Mouse (Mus musculus): ENCODE measurements around the gene Ctu1.
"Not testable (repeated sequence)": the region's sequence is repeated elsewhere in the genome, so short reads cannot be mapped to it uniquely, and the experiment has no call there.

Gene Ctu1

GRCm38 (mm10) chr7:43678517-43678916, 6.7 kb downstream of the Ctu1 start:
- peak; percentile 42 for DNase-seq (ENCODE audit: low read depth, low spot score)

- peak; percentile 69 for DNase-seq (ENCODE audit: low read depth, low spot score)
These were observed 9.1 kb downstream of the Ctu1 start for GRCm38 (mm10) chr7:43680960-43681359.

DNA sequence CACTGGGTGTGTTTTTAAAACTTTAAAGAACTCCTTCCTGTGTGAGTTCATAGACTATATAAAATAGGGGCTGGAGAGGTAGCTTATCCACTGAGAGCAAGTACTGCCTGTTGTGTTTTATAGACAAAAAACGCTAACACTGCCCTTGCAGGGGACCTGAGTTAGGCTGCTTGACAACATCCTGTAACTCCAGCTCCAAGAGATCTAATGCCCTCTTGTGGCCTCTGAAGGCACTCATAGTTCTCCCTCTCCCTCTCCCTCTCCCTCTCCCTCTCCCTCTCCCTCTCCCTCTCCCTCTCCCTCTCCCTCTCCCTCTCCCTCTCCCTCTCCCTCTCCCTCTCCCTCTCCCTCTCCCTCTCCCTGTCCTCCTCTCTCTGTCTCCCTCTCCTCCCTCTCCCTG, 10.7 kb downstream of the Ctu1 start:
- DNase-seq (ENCODE audit: low read depth, low spot score): not testable (repeated sequence)

- DNase-seq (ENCODE audit: low read depth, low spot score): peak; percentile 53
These were observed 13.3 kb downstream of the Ctu1 start for GRCm38 (mm10) chr7:43685088-43685487.

- DNase-seq (ENCODE audit: low read depth, low spot score): no peak
These were observed 18.3 kb downstream of the Ctu1 start, which contains the start of gene Klk14 for GRCm38 (mm10) chr7:43690118-43690517. Klk14 (plus strand) TSS chr7:43690418.

DNA sequence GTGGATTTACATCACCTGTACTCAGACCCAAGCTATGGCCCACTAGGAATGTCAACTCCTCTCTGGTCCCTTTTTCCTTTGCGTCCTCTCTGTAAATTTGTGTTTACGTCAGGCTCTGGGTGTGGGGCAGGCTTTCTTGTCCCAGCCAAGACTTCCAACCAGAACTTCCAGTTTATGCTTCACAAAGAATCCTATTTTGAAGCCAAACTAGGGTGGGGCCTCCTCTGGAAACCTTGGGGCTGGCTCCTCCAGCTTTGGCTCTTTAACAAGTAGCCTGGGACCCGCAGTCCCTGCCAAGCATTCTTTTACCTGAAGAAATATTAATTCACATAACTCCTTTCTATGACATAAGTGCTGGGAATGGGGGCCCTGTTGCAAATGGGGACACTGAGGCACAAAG, 38.2 kb downstream of the Ctu1 start:
- no peak for DNase-seq (ENCODE audit: low read depth, low spot score)

DNA sequence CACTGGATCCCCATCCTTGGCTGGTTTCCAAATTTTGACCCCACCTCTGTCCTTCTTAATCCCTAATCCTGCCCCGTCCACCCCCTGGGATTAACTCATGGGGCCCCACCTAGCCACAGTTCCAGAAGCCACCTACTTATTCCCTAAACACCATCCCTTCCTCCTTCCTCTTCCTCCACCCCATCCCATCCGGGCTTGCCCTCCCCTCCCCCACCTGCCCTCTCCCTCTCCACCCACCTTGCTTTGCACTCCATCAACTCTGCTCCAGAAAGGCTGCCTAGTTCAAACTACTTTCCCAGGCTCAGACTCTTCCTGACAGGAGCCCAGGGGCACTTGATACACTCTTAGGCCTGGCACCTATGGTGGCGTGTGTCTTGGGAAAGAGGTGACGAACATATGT, 40.5 kb downstream of the Ctu1 start, which contains the start of gene Klk13:
Gene Klk13 (plus strand): TSS at position 301 of the 400 bp plus-strand sequence.
- DNase-seq (ENCODE audit: low read depth, low spot score): no peak

GRCm38 (mm10) chr7:43712917-43713316, 41.1 kb downstream of the Ctu1 start:
- DNase-seq (ENCODE audit: low read depth, low spot score): peak; percentile 61

DNA sequence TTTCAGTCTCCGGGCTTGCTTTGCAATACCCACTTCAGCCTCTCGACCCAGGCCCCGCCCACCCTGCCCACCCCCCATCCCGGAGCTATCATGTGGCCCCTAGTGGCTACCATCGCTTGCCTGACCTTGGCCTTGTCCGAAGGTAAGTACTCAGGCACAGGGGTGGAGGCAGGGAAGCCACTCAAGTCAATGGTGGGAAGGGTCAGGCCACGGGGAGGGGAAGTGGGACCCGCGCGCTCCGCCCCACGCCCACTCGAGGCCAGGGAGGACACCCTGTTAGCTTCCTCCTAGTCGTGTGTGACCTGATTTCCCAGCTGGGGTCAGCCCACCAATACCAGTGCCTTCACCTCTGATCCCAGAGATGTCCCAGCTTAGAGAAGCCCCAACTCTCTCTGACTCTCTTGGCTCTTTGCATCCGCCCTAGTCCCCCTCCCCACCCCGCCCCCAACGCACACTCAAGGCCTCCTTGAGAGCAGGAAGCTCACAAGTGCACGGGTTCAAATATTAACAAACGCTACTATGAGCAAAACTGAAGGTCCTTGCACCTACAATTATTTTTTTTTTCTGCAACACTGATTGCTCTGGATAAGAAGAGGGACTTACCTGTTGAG, 42.0 kb downstream of the Ctu1 start:
- DNase-seq (ENCODE audit: low read depth, low spot score): peak; percentile 47

Measured in ES-CJ7 (cell line).